Mouse (Mus musculus) myocyte (in vitro differentiated cells): ENCODE results near the gene Zfp518b.

ENCODE experiments used
- MAX ChIP-seq: IDR thresholded peaks from one replicate; pipeline ENCODE4 v1.6.1; 2011; ENCODE audit warnings: low read depth, mild to moderate bottlenecking, control low read depth
- MYOD1 ChIP-seq, 3 experiments: IDR thresholded peaks; one replicate each; pipeline ENCODE4 v1.6.1; 2011; ENCODE audit warnings: control low read depth in 2 of 3, low read depth in 2 of 3, mild to moderate bottlenecking in 2 of 3, moderate library complexity in 1 of 3; ENCODE audit not compliant: insufficient read length in 2 of 3, control insufficient read depth in 1 of 3
- POLR2A ChIP-seq: IDR thresholded peaks from one replicate; pipeline ENCODE4 v1.6.1; 2011; ENCODE audit warnings: low read depth, mild to moderate bottlenecking, control low read depth, moderate library complexity; ENCODE audit not compliant: insufficient read length
- POLR2AphosphoS2 ChIP-seq: IDR thresholded peaks from one replicate; pipeline ENCODE4 v1.6.1; 2011; ENCODE audit warnings: low read depth, control low read depth; ENCODE audit not compliant: insufficient read length
- REST ChIP-seq: IDR thresholded peaks from one replicate; pipeline ENCODE4 v1.6.1; 2011; ENCODE audit warnings: mild to moderate bottlenecking, control low read depth, moderate library complexity; ENCODE audit not compliant: insufficient read depth, insufficient read length
- TCF12 ChIP-seq: IDR thresholded peaks from one replicate; pipeline ENCODE4 v1.6.1; 2011; ENCODE audit warnings: mild to moderate bottlenecking, control low read depth; ENCODE audit not compliant: poor library complexity, insufficient read depth, severe bottlenecking
- USF1 ChIP-seq: IDR thresholded peaks from one replicate; pipeline ENCODE4 v1.6.1; 2011; ENCODE audit warnings: low read depth, mild to moderate bottlenecking, control low read depth, moderate library complexity

GRCm38 (mm10) chr5:38636301-38636749 lies 48.3 kb downstream of the Zfp518b start:
- TF ChIP-seq POLR2A (no peak), MAX (no peak), POLR2AphosphoS2 (no peak), REST (no peak), MYOD1 (IDR thresholded peaks at IDR 0.05; ENCODE audit: control insufficient read depth in 1 of 3, insufficient read length in 2 of 3, low read depth in 2 of 3) (no peak), USF1 (no peak), TCF12 (no peak)
